Mouse (Mus musculus): ENCODE data around the gene Iqgap3.

DNA sequence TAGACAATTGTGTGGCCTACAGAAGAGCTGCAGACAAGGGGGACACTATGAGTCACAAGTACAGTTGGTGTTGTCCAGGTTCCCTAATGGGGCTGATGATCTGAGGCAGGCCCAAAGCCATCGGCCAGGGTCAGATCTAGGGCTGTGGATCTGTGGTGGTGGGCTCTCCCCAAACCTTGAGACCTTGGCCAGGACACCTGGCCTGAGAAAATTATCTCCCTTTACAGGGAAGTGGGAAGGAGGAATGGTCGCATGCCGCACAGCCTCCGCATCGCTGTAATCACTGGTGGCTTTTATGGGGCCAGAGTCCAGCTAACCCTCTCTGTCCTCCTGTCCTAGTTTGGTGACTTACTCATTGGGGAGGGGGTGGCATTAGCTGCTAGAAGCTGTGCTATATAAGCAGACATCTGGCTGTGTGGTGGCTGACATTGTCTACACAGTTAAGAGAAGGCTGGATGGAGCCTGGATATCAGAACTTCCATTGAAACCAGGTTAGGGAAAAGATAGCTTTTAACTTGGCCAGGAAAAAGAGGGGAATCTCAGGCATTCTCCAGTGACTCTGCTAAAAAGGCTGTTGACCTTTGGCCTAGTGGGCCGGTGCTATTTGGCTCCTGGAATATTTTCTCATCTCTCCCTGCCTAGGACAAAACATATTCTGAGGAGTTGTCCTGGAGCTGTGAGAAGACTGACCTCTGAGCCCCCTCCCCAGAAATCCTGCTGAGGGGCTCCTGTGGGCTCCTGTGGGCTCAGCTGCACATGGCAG lies 63.1 kb downstream of the Iqgap3 start:
- TF ChIP-seq POLR2A (IDR thresholded peaks at IDR 0.05; ENCODE audit: borderline replicate concordance, insufficient read depth, low read length) (no peak), CTCF (IDR thresholded peaks at IDR 0.05; ENCODE audit: borderline replicate concordance, insufficient read depth, low read depth, low read length) (no peak)

Measured in cerebellum, adult 2 months (tissue).